Mouse (Mus musculus): ENCODE measurements around the gene Pex5l.

- no peak for TF ChIP-seq CTCF (IDR thresholded peaks at IDR 0.05; ENCODE audit: low read depth)
- TF ChIP-seq EP300 (IDR thresholded peaks at IDR 0.05; ENCODE audit: low read depth): no peak
Measured at GRCm38 (mm10) chr3:33129944-33130343, 13.1 kb downstream of the Pex5l start.

All from heart, postnatal 0 days (tissue).